Mouse (Mus musculus): ENCODE results near the gene Olfr461.
"Not testable (repeated sequence)": the region's sequence is repeated elsewhere in the genome, so short reads cannot be mapped to it uniquely, and the experiment has no call there.

Gene Olfr461

DNA sequence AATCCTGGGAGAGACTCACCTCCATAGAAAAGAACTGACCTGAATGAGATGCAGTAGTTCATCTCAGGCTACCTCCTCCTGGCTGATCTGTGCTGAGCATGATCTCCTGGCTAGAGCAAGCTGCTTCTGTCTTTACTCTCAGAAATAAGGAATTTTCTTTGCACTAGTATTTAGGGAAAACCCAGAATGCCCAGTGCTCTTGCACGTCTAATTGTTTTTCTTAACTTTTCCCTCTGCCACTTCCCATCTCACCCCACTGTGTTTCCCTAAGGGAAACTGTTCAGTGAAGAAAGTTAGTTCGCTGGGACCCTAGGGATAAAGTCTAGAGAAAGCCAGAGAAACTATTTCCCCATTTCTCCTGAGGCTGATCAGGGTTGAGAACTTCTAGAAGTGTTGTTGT is at the start of gene Olfr461:
Olfr461 (minus strand) TSS at position 101 of the 400 bp plus-strand sequence.
- DNase-seq (ENCODE audit: low spot score), result no peak

GRCm38 (mm10) chr6:40598546-40598945 is 43.7 kb upstream of the Olfr461 start:
- DNase-seq (ENCODE audit: low spot score), result not testable (repeated sequence)

GRCm38 (mm10) chr6:40594804-40595550 is 40.1 kb upstream of the Olfr461 start:
- DNase-seq (ENCODE audit: low spot score), result peak; percentile 18

GRCm38 (mm10) chr6:40588346-40588745 is 33.5 kb upstream of the Olfr461 start:
- DNase-seq (ENCODE audit: low spot score), result no peak

GRCm38 (mm10) chr6:40585645-40586044 is 30.8 kb upstream of the Olfr461 start, which contains the start of gene Clec5a:
Gene Clec5a, minus strand, starts transcription at chr6:40585821.
- no peak for DNase-seq (ENCODE audit: low spot score)

GRCm38 (mm10) chr6:40584336-40584735 is 29.5 kb upstream of the Olfr461 start:
- no peak for DNase-seq (ENCODE audit: low spot score)

- DNase-seq (ENCODE audit: low spot score), result peak; percentile 25
Measured at GRCm38 (mm10) chr6:40576305-40576704, 21.5 kb upstream of the Olfr461 start.

GRCm38 (mm10) chr6:40573618-40574017 is 18.8 kb upstream of the Olfr461 start:
- DNase-seq (ENCODE audit: low spot score), result no peak

DNA sequence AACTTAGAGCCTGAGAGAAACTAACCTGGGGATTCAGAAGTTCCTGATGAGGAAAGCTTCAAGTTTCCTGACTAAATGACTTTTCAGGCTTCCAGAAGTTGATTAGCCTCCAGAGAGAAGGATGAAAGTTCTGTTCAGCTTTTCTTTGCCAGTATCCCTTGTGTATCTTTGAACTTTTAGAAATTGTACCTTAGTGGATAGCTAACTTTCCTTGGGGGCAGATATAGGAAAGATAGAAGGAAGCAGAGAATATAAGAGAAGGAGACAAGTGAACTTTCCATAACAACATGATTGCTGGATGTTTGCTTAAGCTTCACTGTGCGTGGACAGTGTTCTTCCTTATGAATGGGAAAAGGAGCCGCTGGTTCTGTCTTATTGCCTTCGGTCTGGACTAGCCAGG is 14.3 kb upstream of the Olfr461 start, which contains the start of gene Olfr460:
Olfr460 (plus strand) TSS at position 301 of the 400 bp plus-strand sequence.
- DNase-seq (ENCODE audit: low spot score), result no peak

DNA sequence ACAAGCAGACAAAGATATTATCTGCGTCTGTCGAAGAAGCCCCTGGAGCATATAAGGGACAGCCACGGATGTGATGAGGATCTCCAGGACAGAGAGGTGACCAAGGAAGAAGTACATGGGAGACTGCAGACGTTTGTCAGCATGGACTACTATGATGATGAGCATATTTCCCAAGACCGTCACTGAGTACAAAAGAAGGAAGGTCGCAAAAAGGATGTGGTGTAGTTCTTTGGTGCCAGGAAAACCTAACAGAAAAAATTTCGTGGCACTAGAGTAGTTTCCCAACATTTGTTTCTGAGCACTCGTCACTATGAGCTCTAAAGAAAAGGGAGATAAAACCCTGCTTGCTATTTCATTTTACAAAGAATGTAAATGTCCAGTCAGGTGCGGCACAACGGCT is 10.2 kb downstream of the Olfr461 start:
- no peak for DNase-seq (ENCODE audit: low spot score)

DNA sequence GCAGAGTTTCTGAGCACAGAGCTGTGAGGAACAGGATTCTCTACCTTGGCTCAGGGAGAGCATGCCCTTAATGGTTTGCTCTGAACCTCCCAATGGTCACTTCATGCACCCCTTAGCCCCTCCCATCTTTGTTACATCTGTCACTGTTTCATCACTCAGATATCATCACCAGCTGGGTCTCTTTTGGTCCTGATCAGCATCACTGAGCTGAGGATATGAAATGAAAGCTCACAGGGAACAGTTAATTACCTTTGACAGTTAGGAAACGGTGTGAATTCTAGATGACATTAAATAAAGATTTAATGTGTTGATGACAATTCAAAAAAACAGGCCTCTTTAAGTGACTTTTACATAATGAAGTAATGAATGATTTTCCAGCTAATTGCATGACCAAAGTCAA is 35.4 kb downstream of the Olfr461 start, which contains the start of gene Prss37:
Prss37 (minus strand) TSS at position 101 of the 400 bp plus-strand sequence.
- DNase-seq (ENCODE audit: low spot score), result no peak

DNA sequence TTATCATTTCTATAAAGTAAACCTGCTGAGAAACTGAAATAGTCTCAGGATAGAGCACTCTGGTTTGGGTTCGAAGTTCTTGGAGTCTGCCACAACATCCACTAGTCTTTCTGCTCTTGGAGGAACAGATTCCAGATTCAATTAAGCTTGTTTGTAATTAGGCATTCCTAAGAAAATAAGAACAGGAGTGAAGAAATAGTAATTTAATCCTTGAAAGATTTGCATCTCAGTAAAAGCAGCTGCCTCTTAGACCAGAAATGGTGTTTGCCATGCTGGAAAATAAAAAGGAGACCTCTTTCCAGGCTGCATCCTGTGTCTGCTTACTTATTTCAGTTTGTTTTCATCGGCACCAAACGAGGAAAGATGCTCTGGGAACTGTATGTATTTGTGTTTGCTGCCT is 61.6 kb downstream of the Olfr461 start, which contains the start of gene Tas2r108:
Tas2r108 (plus strand) TSS at position 301 of the 400 bp plus-strand sequence.
- no peak for DNase-seq (ENCODE audit: low spot score)
